Mouse (Mus musculus) megakaryocyte, embryonic 14.5 days (primary cell): ENCODE measurements around the gene Nelfa.

Experiments
- FLI1 ChIP-seq: IDR thresholded peaks from 2 replicates; pipeline ENCODE4 v1.6.1; 2012; ENCODE audit warnings: low read length, inconsistent platforms, mixed read lengths
- GATA1 ChIP-seq: IDR thresholded peaks from 3 replicates; pipeline ENCODE4 v1.6.1; 2012; ENCODE audit warnings: mixed read lengths, low read length, inconsistent platforms, borderline replicate concordance

GRCm38 (mm10) chr5:33982731-33983259 is 46.6 kb upstream of the Nelfa start:
- TF ChIP-seq GATA1: no peak
- no peak for TF ChIP-seq FLI1
